Mouse (Mus musculus) colon, adult 2 months (tissue): ENCODE measurements around the gene Minpp1. TPM values are rescaled to one million over a fixed set of nuclear protein-coding genes. Genes with fewer than 3 reads are reported as not detected.

Experiments
- polyA plus RNA-seq: library from polyadenylated mRNA; depleted of rRNA; stranded (reverse); fragments of >200 nt; gene quantifications from 2 replicates; pipeline ENCODE4 v1.2.3, GENCODE M21; 2012; rRNA removed

The Minpp1 gene
- 93.4 and 101 TPM in 2 replicates for polyA plus RNA-seq

GRCm38 (mm10) chr19:32485681-32486105 lies at the start of gene Minpp1:
Gene Minpp1, plus strand, starts transcription at chr19:32485769.

DNA sequence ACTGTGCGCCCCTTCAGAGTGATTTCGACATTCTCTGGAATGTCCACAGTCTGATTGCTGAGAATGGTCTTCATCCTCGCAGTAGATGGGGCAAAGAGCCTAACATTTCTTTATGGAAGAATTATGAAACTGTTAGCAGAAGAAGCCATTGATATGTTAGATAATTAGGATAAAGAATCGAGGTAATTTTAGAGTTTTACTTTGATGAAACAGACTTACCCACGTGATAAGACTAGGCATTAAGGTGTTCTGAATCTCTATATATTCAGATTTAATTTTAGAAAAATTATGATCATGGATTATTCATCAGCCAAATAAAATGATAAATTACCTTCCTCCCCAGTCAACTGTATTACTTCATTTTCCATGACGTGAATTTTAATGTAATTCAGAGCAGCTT lies 19.1 kb upstream of the Minpp1 start, which contains the start of gene Rpl9-ps6:
TSS of gene Rpl9-ps6 (minus strand) at position 101 of the 400 bp plus-strand sequence.

Other genes starting within 250 kb of the Minpp1 start
- 14.2 and 16.0 TPM in 2 replicates for gene Sgms1, start 96.1 kb upstream of the Minpp1 start, polyA plus RNA-seq
- gene Rpl9-ps6, start 19.2 kb upstream of the Minpp1 start, polyA plus RNA-seq = 2.4 and 5.4 TPM in 2 replicates
- gene Papss2, start 110.0 kb downstream of the Minpp1 start, polyA plus RNA-seq = 43.9 and 44.9 TPM in 2 replicates